Mouse (Mus musculus) G1E (cell line): Measurements from ENCODE around the gene Cenpk. TPM values are rescaled to one million over a fixed set of nuclear protein-coding genes. Genes with fewer than 3 reads are reported as not detected.
"Not testable (repeated sequence)": the region's sequence is repeated elsewhere in the genome, so short reads cannot be mapped to it uniquely, and the experiment has no call there.

Experiments
- ATAC-seq: 2 replicates; pipeline ENCODE4 v1.8.0; 2016; ENCODE audit warnings: mild to moderate bottlenecking; ENCODE audit not compliant: insufficient number of reproducible peaks, poor library complexity, low FRiP score, severe bottlenecking; ENCODE audit errors: extremely low read depth
- DNase-seq: peaks from one replicate; pipeline ENCODE4 v3.0.0; 2012; ENCODE audit warnings: low spot score
- H3K27me3 ChIP-seq: 2 replicates; pipeline ENCODE4 v1.6.1; 2012; ENCODE audit warnings: mild to moderate bottlenecking, low read length, inconsistent platforms; ENCODE audit not compliant: insufficient read depth
- H3K36me3 ChIP-seq: replicated peaks from 2 replicates; pipeline ENCODE3; 2012; ENCODE audit warnings: mild to moderate bottlenecking, inconsistent platforms
- H3K4me1 ChIP-seq: 2 replicates; pipeline ENCODE4 v1.6.1; 2012; ENCODE audit warnings: low read depth, low read length, inconsistent platforms, mixed read lengths; ENCODE audit not compliant: insufficient read depth
- H3K4me3 ChIP-seq: 2 replicates; pipeline ENCODE4 v1.5.1; 2012; ENCODE audit warnings: low read depth, mild to moderate bottlenecking, inconsistent platforms, low read length, moderate library complexity, mixed read lengths
- H3K9me3 ChIP-seq: replicated peaks from 2 replicates; pipeline ENCODE4 v1.6.1; 2012; ENCODE audit warnings: inconsistent platforms
- CTCF ChIP-seq: IDR thresholded peaks from 2 replicates; pipeline ENCODE4 v1.5.1; 2012; ENCODE audit warnings: low read depth, low read length, inconsistent platforms, mixed read lengths
- GATA1 ChIP-seq: IDR thresholded peaks from 2 replicates; pipeline ENCODE4 v1.6.1; 2012; ENCODE audit warnings: borderline replicate concordance, low read length, inconsistent platforms, mixed read lengths
- GATA2 ChIP-seq: IDR thresholded peaks from 2 replicates; pipeline ENCODE4 v1.6.1; 2012; ENCODE audit warnings: low read depth, low read length, inconsistent platforms, borderline replicate concordance
- POLR2AphosphoS5 ChIP-seq: IDR thresholded peaks from 2 replicates; pipeline ENCODE4 v1.6.1; 2012; ENCODE audit warnings: low read depth, low read length, inconsistent platforms; ENCODE audit not compliant: insufficient replicate concordance
- TAL1 ChIP-seq: conservative IDR thresholded peaks from 2 replicates; pipeline ENCODE4 v1.6.1; 2012; ENCODE audit warnings: low read depth, low read length, inconsistent platforms, mixed read lengths
- polyA plus RNA-seq: library from polyadenylated mRNA; stranded (reverse); fragments of >175 nt; gene quantifications from 2 replicates; pipeline ENCODE4 v1.2.3, GENCODE M21; 2012
- total RNA-seq, 2 experiments: library from RNA; stranded (forward) in 1 of 2; stranded (reverse) in 1 of 2; fragments of 200-1000 nt in 1 of 2; fragments of >200 nt in 1 of 2; fragmentation: Nextera tagmentation in 1 of 2; gene quantifications; 2 replicates each; pipeline ENCODE4 v1.2.3; 2014 to 2017

Cenpk gene
- total RNA-seq (2014; fragmentation: Nextera tagmentation) (83.0 and 138 TPM in 2 replicates), total RNA-seq (2017) (85.5 and 119 TPM in 2 replicates), polyA plus RNA-seq (1.8 and 6.2 TPM in 2 replicates)

- no peaks in the 10 kb centered on the region for H3K9me3 ChIP-seq
- peaks cover 18% of the 10 kb centered on the region for H3K36me3 ChIP-seq
- ATAC-seq (peak; percentile 94), DNase-seq (peak; percentile 70)
- no peaks in the 10 kb centered on the region for H3K27me3 ChIP-seq
- peaks cover 9% of the 10 kb centered on the region for H3K4me1 ChIP-seq
- H3K4me3 ChIP-seq, result peak within 1 kb of the TSS; percentile 83
- no peak for TF ChIP-seq GATA2
- TF ChIP-seq TAL1, result no peak
- TF ChIP-seq CTCF, result no peak
Observed at GRCm38 (mm10) chr13:104228384-104229066, at the start of gene Cenpk, which contains the start of gene Ppwd1. Cenpk (plus strand) TSS chr13:104228611. Ppwd1 (minus strand) TSS chr13:104228843.

- TF ChIP-seq POLR2AphosphoS5 (no peak), TAL1 (no peak), GATA2 (no peak), CTCF (no peak), GATA1 (no peak)
- Histone ChIP-seq H3K9me3 (no peaks in the 10 kb centered on the region), H3K27me3 (no peaks in the 10 kb centered on the region), H3K4me3 (peak within 1 kb of the TSS; percentile 98), H3K4me1 (peaks cover 13% of the 10 kb centered on the region), H3K36me3 (peaks cover 30% of the 10 kb centered on the region)
- DNase-seq (peak; percentile 87), ATAC-seq (peak; percentile 94)
Observed at GRCm38 (mm10) chr13:104178650-104179121, 49.7 kb upstream of the Cenpk start, which contains the start of gene Trim23. Trim23 (plus strand) TSS chr13:104178797.

GRCm38 (mm10) chr13:104179176-104179888 is 49.1 kb upstream of the Cenpk start:
- DNase-seq (no peak), ATAC-seq (no peak)
- no peaks in the 10 kb centered on the region for H3K9me3 ChIP-seq
- no peaks in the 10 kb centered on the region for H3K27me3 ChIP-seq
- peaks cover 34% of the 10 kb centered on the region for H3K36me3 ChIP-seq
- no peak for TF ChIP-seq TAL1
- no peak for TF ChIP-seq POLR2AphosphoS5
- TF ChIP-seq GATA2, result no peak
- TF ChIP-seq GATA1, result no peak
- no peak for TF ChIP-seq CTCF
- peaks cover 10% of the 10 kb centered on the region for H3K4me1 ChIP-seq
- H3K4me3 ChIP-seq, result peak overlapping the region; percentile 98

DNA sequence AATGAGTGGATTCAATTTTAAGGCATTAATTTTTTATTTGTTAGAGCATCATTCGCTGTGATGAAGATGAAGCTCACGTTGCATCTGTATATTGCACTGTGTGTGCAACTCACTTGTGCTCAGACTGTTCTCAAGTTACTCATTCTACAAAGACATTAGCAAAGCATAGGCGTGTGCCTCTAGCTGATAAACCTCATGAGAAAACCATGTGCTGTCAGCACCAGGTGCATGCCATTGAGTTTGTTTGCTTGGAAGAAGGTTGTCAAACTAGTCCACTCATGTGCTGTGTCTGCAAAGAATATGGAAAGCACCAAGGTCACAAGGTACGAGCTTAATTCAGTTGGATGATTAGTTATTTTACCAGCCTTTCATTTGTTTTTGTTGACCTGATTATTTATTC is 41.1 kb upstream of the Cenpk start:
- peaks cover 49% of the 10 kb centered on the region for H3K36me3 ChIP-seq
- TF ChIP-seq GATA2 (no peak), GATA1 (no peak)
- no peaks in the 10 kb centered on the region for H3K9me3 ChIP-seq
- ATAC-seq, result no peak
- no peak for DNase-seq
- no peaks in the 10 kb centered on the region for H3K4me1 ChIP-seq
- no peak overlapping the region for H3K4me3 ChIP-seq
- no peaks in the 10 kb centered on the region for H3K27me3 ChIP-seq

DNA sequence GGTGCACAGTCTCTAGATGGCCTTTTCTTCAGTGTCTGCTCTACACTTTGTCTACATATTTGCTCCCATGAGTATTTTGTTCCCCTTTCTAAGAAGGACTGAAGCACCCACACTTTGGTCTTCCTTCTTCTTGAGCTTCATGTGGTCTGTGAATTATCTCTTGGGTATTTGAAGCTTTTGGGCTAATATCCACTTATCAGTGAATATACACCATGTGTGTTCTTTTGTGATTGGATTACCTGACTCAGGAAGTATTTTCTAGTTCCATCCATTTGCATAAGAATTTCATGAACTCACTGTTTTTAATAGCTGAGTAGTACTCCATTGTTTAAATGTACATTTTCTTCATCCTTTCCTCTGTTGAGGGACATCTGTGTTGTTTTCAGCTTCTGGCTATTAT is 32.5 kb upstream of the Cenpk start:
- H3K9me3 ChIP-seq, ATAC-seq, DNase-seq, H3K4me3 ChIP-seq, H3K4me1 ChIP-seq, H3K27me3 ChIP-seq: not testable (repeated sequence)
- H3K36me3 ChIP-seq, result peaks cover 39% of the 10 kb centered on the region

- no peaks in the 10 kb centered on the region for H3K9me3 ChIP-seq
- no peaks in the 10 kb centered on the region for H3K4me1 ChIP-seq
- H3K4me3 ChIP-seq, result no peak overlapping the region
- TF ChIP-seq GATA2 (no peak), TAL1 (no peak), POLR2AphosphoS5 (no peak), GATA1 (no peak), CTCF (no peak)
- H3K27me3 ChIP-seq, result no peaks in the 10 kb centered on the region
- no peak for ATAC-seq
- peaks cover 56% of the 10 kb centered on the region for H3K36me3 ChIP-seq
- DNase-seq, result no peak
Observed at GRCm38 (mm10) chr13:104204313-104204712, 24.1 kb upstream of the Cenpk start.

- H3K27me3 ChIP-seq, result no peaks in the 10 kb centered on the region
- H3K4me3 ChIP-seq, result peak overlapping the region; percentile 83
- peaks cover 9% of the 10 kb centered on the region for H3K4me1 ChIP-seq
- no peaks in the 10 kb centered on the region for H3K9me3 ChIP-seq
- ATAC-seq (no peak), DNase-seq (no peak)
- peaks cover 17% of the 10 kb centered on the region for H3K36me3 ChIP-seq
- TF ChIP-seq GATA1, result no peak
- TF ChIP-seq POLR2AphosphoS5, result no peak
- TF ChIP-seq GATA2, result no peak
Observed at GRCm38 (mm10) chr13:104227478-104227877, 933 bp upstream of the Cenpk start.
